Mouse (Mus musculus) bone marrow macrophage, adult 2 months (primary cell): ENCODE results near the gene Olfr287.

Experiments
- CTCF ChIP-seq: IDR thresholded peaks from 2 replicates; pipeline ENCODE4 v1.5.1; 2012; ENCODE audit warnings: low read depth, mild to moderate bottlenecking, low read length, moderate library complexity
- POLR2A ChIP-seq: IDR thresholded peaks from 2 replicates; pipeline ENCODE4 v1.6.1; 2012; ENCODE audit warnings: mild to moderate bottlenecking, low read depth, low read length, borderline replicate concordance

GRCm38 (mm10) chr15:98195442-98195841 is 25.4 kb downstream of the Olfr287 start, which contains the start of gene Olfr288:
- TF ChIP-seq CTCF (no peak), POLR2A (no peak)
